Mouse (Mus musculus): ENCODE results near the gene Klhl1. TPM values are rescaled to one million over a fixed set of nuclear protein-coding genes. Genes with fewer than 3 reads are reported as not detected.
"Not testable (repeated sequence)": the region's sequence is repeated elsewhere in the genome, so short reads cannot be mapped to it uniquely, and the experiment has no call there.

Gene Klhl1
- polyA plus RNA-seq, 1 experiment from 2014 or later = 0.65 TPM

GRCm38 (mm10) chr14:96217805-96218441 lies 301.0 kb downstream of the Klhl1 start:
- Histone ChIP-seq H3K4me2 (replicated peaks) (no peak overlapping the region), H3K36me3 (no peaks in the 10 kb centered on the region), H3K9ac (no peak overlapping the region), H3K4me3 (replicated peaks) (no peak overlapping the region), H3K27ac (no peak overlapping the region), H3K4me1 (replicated peaks) (no peaks in the 10 kb centered on the region), H3K9me3 (no peaks in the 10 kb centered on the region), H3K27me3 (replicated peaks) (no peaks in the 10 kb centered on the region)
- 64% methylated on average over 6 of the region's 6 CpGs for WGBS
- no peak for ATAC-seq

GRCm38 (mm10) chr14:96194795-96195194 lies 324.1 kb downstream of the Klhl1 start:
- WGBS = 89% methylated on average over 16 of the region's 16 CpGs
- not testable (repeated sequence) for H3K9ac ChIP-seq

GRCm38 (mm10) chr14:96174546-96174945 lies 344.4 kb downstream of the Klhl1 start:
- Histone ChIP-seq H3K36me3 (no peaks in the 10 kb centered on the region), H3K27me3 (replicated peaks) (no peaks in the 10 kb centered on the region), H3K9me3 (no peaks in the 10 kb centered on the region), H3K4me2 (replicated peaks) (no peak overlapping the region), H3K4me1 (replicated peaks) (no peaks in the 10 kb centered on the region), H3K4me3 (replicated peaks) (no peak overlapping the region), H3K9ac (no peak overlapping the region), H3K27ac (no peak overlapping the region)
- WGBS = 86% methylated on average over 2 of the region's 2 CpGs
- no peak for ATAC-seq

More at GRCm38 (mm10) chr14:96194795-96195194, 324.1 kb downstream of the Klhl1 start:
- not testable (repeated sequence) for H3K27ac ChIP-seq; H3K4me2 ChIP-seq (replicated peaks); H3K27me3 ChIP-seq (replicated peaks); H3K36me3 ChIP-seq; H3K4me3 ChIP-seq (replicated peaks); ATAC-seq; H3K4me1 ChIP-seq (replicated peaks); H3K9me3 ChIP-seq

GRCm38 (mm10) chr14:96143137-96143536 lies 375.8 kb downstream of the Klhl1 start:
- no peaks in the 10 kb centered on the region for H3K27me3 ChIP-seq (replicated peaks)
- H3K27ac ChIP-seq = no peak overlapping the region
- H3K36me3 ChIP-seq = no peaks in the 10 kb centered on the region
- WGBS = 77% methylated on average over 9 of the region's 9 CpGs
- no peak overlapping the region for H3K9ac ChIP-seq
- no peak overlapping the region for H3K4me2 ChIP-seq (replicated peaks)
- ATAC-seq = no peak
- H3K4me1 ChIP-seq (replicated peaks) = no peaks in the 10 kb centered on the region
- H3K9me3 ChIP-seq = no peaks in the 10 kb centered on the region
- no peak overlapping the region for H3K4me3 ChIP-seq (replicated peaks)

GRCm38 (mm10) chr14:96140246-96140645 lies 378.7 kb downstream of the Klhl1 start:
- no peak for ATAC-seq
- no peaks in the 10 kb centered on the region for H3K27me3 ChIP-seq (replicated peaks)
- no peaks in the 10 kb centered on the region for H3K4me1 ChIP-seq (replicated peaks)
- H3K4me3 ChIP-seq (replicated peaks) = no peak overlapping the region
- H3K9me3 ChIP-seq = no peaks in the 10 kb centered on the region
- H3K4me2 ChIP-seq (replicated peaks) = no peak overlapping the region
- WGBS = 90% methylated on average over 2 of the region's 2 CpGs
- no peak overlapping the region for H3K27ac ChIP-seq
- H3K9ac ChIP-seq = no peak overlapping the region
- no peaks in the 10 kb centered on the region for H3K36me3 ChIP-seq

GRCm38 (mm10) chr14:96107396-96107795 lies 411.5 kb downstream of the Klhl1 start:
- Histone ChIP-seq H3K9ac (no peak overlapping the region), H3K4me2 (replicated peaks) (no peak overlapping the region), H3K27me3 (replicated peaks) (no peaks in the 10 kb centered on the region), H3K36me3 (no peaks in the 10 kb centered on the region), H3K4me1 (replicated peaks) (no peaks in the 10 kb centered on the region), H3K9me3 (no peaks in the 10 kb centered on the region), H3K4me3 (replicated peaks) (no peak overlapping the region), H3K27ac (no peak overlapping the region)
- WGBS = 81% methylated on average over 7 of the region's 7 CpGs
- no peak for ATAC-seq

- Histone ChIP-seq H3K9ac (no peak overlapping the region), H3K4me2 (replicated peaks) (no peak overlapping the region), H3K27me3 (replicated peaks) (no peaks in the 10 kb centered on the region), H3K9me3 (no peaks in the 10 kb centered on the region), H3K4me1 (replicated peaks) (no peaks in the 10 kb centered on the region), H3K27ac (no peak overlapping the region), H3K4me3 (replicated peaks) (no peak overlapping the region), H3K36me3 (no peaks in the 10 kb centered on the region)
- WGBS = 28% methylated on average over 6 of the region's 6 CpGs
- ATAC-seq = no peak
Observed at GRCm38 (mm10) chr14:96081681-96082207, 437.2 kb downstream of the Klhl1 start.

- H3K4me2 ChIP-seq (replicated peaks) = no peak overlapping the region
- 71% methylated on average over 3 of the region's 3 CpGs for WGBS
- no peaks in the 10 kb centered on the region for H3K4me1 ChIP-seq (replicated peaks)
- no peak for ATAC-seq
- no peak overlapping the region for H3K4me3 ChIP-seq (replicated peaks)
- H3K27me3 ChIP-seq (replicated peaks) = no peaks in the 10 kb centered on the region
- no peak overlapping the region for H3K9ac ChIP-seq
- no peak overlapping the region for H3K27ac ChIP-seq
- no peaks in the 10 kb centered on the region for H3K9me3 ChIP-seq
- H3K36me3 ChIP-seq = no peaks in the 10 kb centered on the region
Observed at GRCm38 (mm10) chr14:96065884-96066283, 453.0 kb downstream of the Klhl1 start.

Data from intestine, embryonic 15.5 days (tissue).